Mouse (Mus musculus): ENCODE measurements at regions not wholly inside any gene's neighbourhood (a gene's known extent, or its start where the extent isn't known, plus 50 kb on each side); places are given as distances from the start of the nearest gene placed in this dataset.

GRCm38 (mm10) chr1:120733683-120734082, 131.5 kb downstream of the En1 start:
- H3K4me2 ChIP-seq (replicated peaks): no peak overlapping the region
- no peak overlapping the region for H3K27ac ChIP-seq
- no peaks in the 10 kb centered on the region for H3K36me3 ChIP-seq
- no peak overlapping the region for H3K9ac ChIP-seq (replicated peaks)
- no peaks in the 10 kb centered on the region for H3K4me1 ChIP-seq (replicated peaks)
- H3K4me3 ChIP-seq (replicated peaks): no peak overlapping the region
- no peaks in the 10 kb centered on the region for H3K9me3 ChIP-seq
- WGBS: 77% methylated on average over 5 of the region's 5 CpGs
- H3K27me3 ChIP-seq: no peaks in the 10 kb centered on the region
- no peak for ATAC-seq

DNA sequence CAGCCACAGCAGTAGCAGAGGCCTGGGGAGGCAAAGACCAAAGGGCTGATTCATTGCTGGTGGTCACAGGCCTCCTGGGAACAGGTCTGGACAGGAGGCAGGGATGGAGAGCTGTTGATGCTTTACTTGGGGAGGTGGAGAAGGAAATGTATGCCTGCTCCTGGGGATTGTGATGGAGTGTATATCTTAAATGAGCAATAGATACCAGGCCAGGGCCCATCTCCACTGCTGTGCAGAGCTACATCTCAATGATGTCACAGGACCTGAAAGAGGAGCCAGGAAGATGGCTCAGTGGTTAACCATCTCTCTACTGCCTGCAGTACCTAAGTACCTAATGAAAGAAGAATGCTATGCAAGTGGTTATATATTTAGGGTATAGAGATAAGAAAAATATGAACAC, 132.6 kb downstream of the En1 start:
- ATAC-seq: no peak
- no peaks in the 10 kb centered on the region for H3K9me3 ChIP-seq
- no peak overlapping the region for H3K4me3 ChIP-seq (replicated peaks)
- H3K27ac ChIP-seq: no peak overlapping the region
- no peak overlapping the region for H3K4me2 ChIP-seq (replicated peaks)
- H3K36me3 ChIP-seq: no peaks in the 10 kb centered on the region
- no peaks in the 10 kb centered on the region for H3K27me3 ChIP-seq
- no peaks in the 10 kb centered on the region for H3K4me1 ChIP-seq (replicated peaks)
- H3K9ac ChIP-seq (replicated peaks): no peak overlapping the region

- H3K9me3 ChIP-seq: no peaks in the 10 kb centered on the region
- H3K27ac ChIP-seq: no peak overlapping the region
- H3K9ac ChIP-seq (replicated peaks): no peak overlapping the region
- H3K4me1 ChIP-seq (replicated peaks): no peaks in the 10 kb centered on the region
- no peak for ATAC-seq
- H3K27me3 ChIP-seq: no peaks in the 10 kb centered on the region
- WGBS: 77% methylated on average over 6 of the region's 6 CpGs
- H3K4me3 ChIP-seq (replicated peaks): no peak overlapping the region
- H3K4me2 ChIP-seq (replicated peaks): no peak overlapping the region
- H3K36me3 ChIP-seq: no peaks in the 10 kb centered on the region
These were observed 137.3 kb downstream of the En1 start for GRCm38 (mm10) chr1:120739499-120739898.

GRCm38 (mm10) chr1:120741091-120741740, 139.0 kb downstream of the En1 start:
- Histone ChIP-seq H3K4me1 (replicated peaks) (no peaks in the 10 kb centered on the region), H3K9ac (replicated peaks) (no peak overlapping the region), H3K36me3 (no peaks in the 10 kb centered on the region), H3K27me3 (no peaks in the 10 kb centered on the region), H3K27ac (no peak overlapping the region), H3K4me3 (replicated peaks) (no peak overlapping the region), H3K9me3 (no peaks in the 10 kb centered on the region), H3K4me2 (replicated peaks) (no peak overlapping the region)
- ATAC-seq: no peak
- WGBS: 86% methylated on average over 16 of the region's 16 CpGs

GRCm38 (mm10) chr1:120748963-120749362, 146.7 kb downstream of the En1 start:
- H3K4me3 ChIP-seq (replicated peaks): no peak overlapping the region
- no peaks in the 10 kb centered on the region for H3K36me3 ChIP-seq
- H3K27me3 ChIP-seq: no peaks in the 10 kb centered on the region
- H3K9ac ChIP-seq (replicated peaks): no peak overlapping the region
- 89% methylated on average over 6 of the region's 6 CpGs for WGBS
- ATAC-seq: no peak
- H3K9me3 ChIP-seq: no peaks in the 10 kb centered on the region; the same call in 1 of the 2 replicates
- no peak overlapping the region for H3K4me2 ChIP-seq (replicated peaks)
- no peak overlapping the region for H3K27ac ChIP-seq
- H3K4me1 ChIP-seq (replicated peaks): no peaks in the 10 kb centered on the region

DNA sequence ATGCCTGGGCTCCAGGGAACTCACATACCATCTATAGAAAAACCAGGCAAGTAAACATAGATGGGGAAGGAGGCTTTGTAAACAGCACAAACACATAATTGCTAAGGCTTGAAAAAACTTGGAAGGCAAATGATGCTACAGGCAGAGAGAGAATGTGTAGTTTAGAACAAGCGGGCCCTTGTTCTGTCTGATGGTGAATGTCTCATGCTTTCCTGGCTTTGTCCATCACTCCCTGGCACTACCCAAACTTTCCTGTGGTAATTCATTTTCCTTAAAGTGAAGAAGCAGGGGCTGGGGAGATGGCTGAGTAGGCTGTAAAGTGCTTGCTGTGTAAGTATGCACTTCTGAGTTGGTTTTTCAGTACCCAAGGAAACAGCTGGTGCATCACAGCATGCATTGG, 151.2 kb downstream of the En1 start:
- Histone ChIP-seq H3K36me3 (no peaks in the 10 kb centered on the region), H3K9me3 (no peaks in the 10 kb centered on the region; the same call in 1 of the 2 replicates), H3K4me1 (replicated peaks) (peaks cover 8% of the 10 kb centered on the region; the same call in 1 of the 2 replicates), H3K9ac (replicated peaks) (no peak overlapping the region), H3K27me3 (no peaks in the 10 kb centered on the region), H3K27ac (no peak overlapping the region), H3K4me2 (replicated peaks) (no peak overlapping the region), H3K4me3 (replicated peaks) (no peak overlapping the region)
- ATAC-seq: no peak
- 91% methylated on average over 1 of the region's 1 CpGs for WGBS

DNA sequence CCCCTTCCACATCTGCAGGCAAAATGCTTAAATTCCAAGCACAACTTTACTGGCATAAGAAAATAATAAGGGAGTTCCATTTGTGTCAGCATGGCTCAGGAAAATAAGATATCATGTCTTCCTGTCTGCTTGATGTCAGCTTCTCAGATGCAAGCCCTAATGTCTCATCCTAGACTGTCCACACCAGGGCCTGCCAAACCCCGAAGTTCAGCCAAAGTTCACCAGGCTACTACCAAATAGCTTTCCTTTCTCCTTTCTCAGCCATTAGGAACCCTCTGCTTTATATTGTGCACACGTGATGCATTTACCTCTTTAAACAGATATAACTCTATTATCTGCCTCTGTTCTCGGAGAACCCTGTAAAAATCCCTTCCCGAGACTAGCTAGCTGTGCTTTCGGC, 152.1 kb downstream of the En1 start:
- Histone ChIP-seq H3K27me3 (no peaks in the 10 kb centered on the region), H3K4me1 (replicated peaks) (peaks cover 8% of the 10 kb centered on the region; the same call in 1 of the 2 replicates), H3K27ac (no peak overlapping the region), H3K36me3 (no peaks in the 10 kb centered on the region), H3K9ac (replicated peaks) (no peak overlapping the region), H3K4me2 (replicated peaks) (no peak overlapping the region), H3K4me3 (replicated peaks) (no peak overlapping the region), H3K9me3 (no peaks in the 10 kb centered on the region; the same call in 1 of the 2 replicates)
- ATAC-seq: no peak
- 87% methylated on average over 5 of the region's 5 CpGs for WGBS

DNA sequence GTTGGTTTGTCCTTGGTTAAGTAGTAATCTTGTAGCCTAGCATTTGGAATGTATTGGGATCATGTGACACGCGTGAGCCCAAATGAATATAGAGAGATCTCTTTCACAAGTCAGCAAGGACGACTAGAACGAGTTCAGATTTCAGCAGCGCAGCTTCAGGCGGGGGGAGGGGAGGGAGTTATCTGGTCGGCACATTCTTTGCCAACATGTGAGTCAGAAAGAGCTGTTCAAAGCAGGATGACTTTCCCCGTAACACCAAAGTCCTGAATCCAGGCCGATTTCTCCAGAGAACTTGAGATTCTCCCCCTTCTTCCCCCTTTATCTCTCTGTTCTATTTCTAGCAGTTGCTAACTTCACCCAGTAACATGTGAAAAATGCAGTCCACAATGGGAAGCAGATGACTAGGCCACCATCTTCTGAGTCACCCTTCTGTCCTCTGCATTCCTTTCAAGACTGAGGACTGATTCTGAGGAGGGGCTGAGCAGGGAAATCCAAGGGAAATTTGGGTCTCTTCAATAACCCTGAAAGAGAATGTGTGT, 155.1 kb downstream of the En1 start:
- Histone ChIP-seq H3K4me1 (replicated peaks) (peaks cover 8% of the 10 kb centered on the region; the same call in 1 of the 2 replicates), H3K36me3 (no peaks in the 10 kb centered on the region), H3K4me3 (replicated peaks) (no peak overlapping the region), H3K4me2 (replicated peaks) (no peak overlapping the region), H3K9me3 (no peaks in the 10 kb centered on the region; the same call in 1 of the 2 replicates), H3K27me3 (no peaks in the 10 kb centered on the region), H3K27ac (no peak overlapping the region), H3K9ac (replicated peaks) (no peak overlapping the region)
- 53% methylated on average over 9 of the region's 9 CpGs for WGBS
- no peak for ATAC-seq

DNA sequence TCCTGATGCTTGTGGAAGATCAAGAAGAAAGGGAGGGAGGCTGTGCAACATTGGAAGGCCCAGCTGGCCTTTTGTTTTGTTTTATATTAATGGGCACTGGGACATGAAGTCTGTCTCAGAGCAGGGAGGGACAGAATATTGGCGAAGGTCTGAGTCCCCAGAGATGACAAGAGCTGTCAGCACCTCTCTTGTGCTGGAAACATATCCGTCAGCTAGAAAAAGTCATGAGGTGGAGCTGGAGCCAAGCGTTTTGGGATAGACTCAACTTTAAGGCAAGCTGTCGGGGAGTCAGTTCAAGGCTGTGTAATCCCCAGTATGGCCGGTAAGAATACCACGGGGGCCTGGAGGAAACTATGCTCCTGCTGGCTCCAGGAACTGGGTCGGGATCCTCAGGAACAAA, 156.0 kb downstream of the En1 start:
- Histone ChIP-seq H3K27me3 (no peaks in the 10 kb centered on the region), H3K9me3 (no peaks in the 10 kb centered on the region), H3K27ac (no peak overlapping the region), H3K36me3 (no peaks in the 10 kb centered on the region), H3K4me3 (replicated peaks) (no peak overlapping the region), H3K4me2 (replicated peaks) (no peak overlapping the region), H3K9ac (replicated peaks) (no peak overlapping the region), H3K4me1 (replicated peaks) (peaks cover 8% of the 10 kb centered on the region; the same call in 1 of the 2 replicates)
- WGBS: 75% methylated on average over 7 of the region's 7 CpGs
- no peak for ATAC-seq

DNA sequence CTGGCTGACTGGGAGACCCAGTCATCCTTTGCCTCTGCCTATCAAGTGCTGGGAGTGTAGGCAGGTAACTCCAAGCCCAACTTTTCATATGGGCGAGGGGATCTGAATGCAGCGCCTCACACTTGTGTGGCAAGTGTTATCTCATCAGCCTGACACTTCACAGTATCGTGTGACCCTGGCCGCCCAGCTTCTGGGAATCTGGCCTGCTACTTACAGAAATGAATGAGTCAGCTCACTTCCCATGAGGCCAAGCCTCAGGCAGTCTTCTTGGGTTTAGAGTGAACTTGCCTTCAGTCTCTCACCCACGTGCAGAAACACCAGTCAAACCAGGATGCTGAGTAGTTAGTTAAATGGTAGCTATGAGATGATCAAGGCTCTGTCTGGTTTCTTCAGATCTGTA, 156.5 kb downstream of the En1 start:
- Histone ChIP-seq H3K4me3 (replicated peaks) (no peak overlapping the region), H3K9me3 (no peaks in the 10 kb centered on the region), H3K36me3 (no peaks in the 10 kb centered on the region), H3K9ac (replicated peaks) (no peak overlapping the region), H3K4me2 (replicated peaks) (no peak overlapping the region), H3K27ac (no peak overlapping the region), H3K27me3 (no peaks in the 10 kb centered on the region), H3K4me1 (replicated peaks) (peaks cover 8% of the 10 kb centered on the region; the same call in 1 of the 2 replicates)
- 88% methylated on average over 5 of the region's 5 CpGs for WGBS
- ATAC-seq: no peak

- 68% methylated on average over 3 of the region's 3 CpGs for WGBS
- ATAC-seq: no peak
- H3K27me3 ChIP-seq: no peaks in the 10 kb centered on the region
- peaks cover 8% of the 10 kb centered on the region; the same call in 1 of the 2 replicates for H3K4me1 ChIP-seq (replicated peaks)
- no peak overlapping the region for H3K27ac ChIP-seq
- H3K36me3 ChIP-seq: no peaks in the 10 kb centered on the region
- H3K9me3 ChIP-seq: no peaks in the 10 kb centered on the region
- H3K9ac ChIP-seq (replicated peaks): no peak overlapping the region
- no peak overlapping the region for H3K4me3 ChIP-seq (replicated peaks)
- no peak overlapping the region for H3K4me2 ChIP-seq (replicated peaks)
These were observed 157.2 kb downstream of the En1 start for GRCm38 (mm10) chr1:120759380-120759779.

GRCm38 (mm10) chr1:120761364-120761763, 159.1 kb downstream of the En1 start:
- Histone ChIP-seq H3K9me3 (no peaks in the 10 kb centered on the region), H3K4me1 (replicated peaks) (peaks cover 8% of the 10 kb centered on the region; the same call in 1 of the 2 replicates), H3K4me2 (replicated peaks) (no peak overlapping the region), H3K36me3 (no peaks in the 10 kb centered on the region), H3K27me3 (no peaks in the 10 kb centered on the region), H3K27ac (no peak overlapping the region), H3K4me3 (replicated peaks) (no peak overlapping the region), H3K9ac (replicated peaks) (no peak overlapping the region)
- 80% methylated on average over 9 of the region's 9 CpGs for WGBS
- no peak for ATAC-seq

GRCm38 (mm10) chr1:120762498-120762897, 160.3 kb downstream of the En1 start:
- peaks cover 5% of the 10 kb centered on the region; the same call in 1 of the 2 replicates for H3K4me1 ChIP-seq (replicated peaks)
- ATAC-seq: no peak
- no peak overlapping the region for H3K9ac ChIP-seq (replicated peaks)
- H3K9me3 ChIP-seq: no peaks in the 10 kb centered on the region
- H3K4me2 ChIP-seq (replicated peaks): no peak overlapping the region
- WGBS: 93% methylated on average over 2 of the region's 2 CpGs
- H3K36me3 ChIP-seq: no peaks in the 10 kb centered on the region
- no peak overlapping the region for H3K27ac ChIP-seq
- no peaks in the 10 kb centered on the region for H3K27me3 ChIP-seq
- H3K4me3 ChIP-seq (replicated peaks): no peak overlapping the region

Measured in midbrain, embryonic 13.5 days (tissue).